Mouse (Mus musculus): Measurements from ENCODE around the gene Gpr107. TPM values are rescaled to one million over a fixed set of nuclear protein-coding genes. Genes with fewer than 3 reads are reported as not detected.

Gpr107 gene
- polyA plus RNA-seq (2015; fragmentation: Nextera tagmentation; extraction: Ambion mirVana) = 39.5 and 42.2 TPM in 2 replicates

DNA sequence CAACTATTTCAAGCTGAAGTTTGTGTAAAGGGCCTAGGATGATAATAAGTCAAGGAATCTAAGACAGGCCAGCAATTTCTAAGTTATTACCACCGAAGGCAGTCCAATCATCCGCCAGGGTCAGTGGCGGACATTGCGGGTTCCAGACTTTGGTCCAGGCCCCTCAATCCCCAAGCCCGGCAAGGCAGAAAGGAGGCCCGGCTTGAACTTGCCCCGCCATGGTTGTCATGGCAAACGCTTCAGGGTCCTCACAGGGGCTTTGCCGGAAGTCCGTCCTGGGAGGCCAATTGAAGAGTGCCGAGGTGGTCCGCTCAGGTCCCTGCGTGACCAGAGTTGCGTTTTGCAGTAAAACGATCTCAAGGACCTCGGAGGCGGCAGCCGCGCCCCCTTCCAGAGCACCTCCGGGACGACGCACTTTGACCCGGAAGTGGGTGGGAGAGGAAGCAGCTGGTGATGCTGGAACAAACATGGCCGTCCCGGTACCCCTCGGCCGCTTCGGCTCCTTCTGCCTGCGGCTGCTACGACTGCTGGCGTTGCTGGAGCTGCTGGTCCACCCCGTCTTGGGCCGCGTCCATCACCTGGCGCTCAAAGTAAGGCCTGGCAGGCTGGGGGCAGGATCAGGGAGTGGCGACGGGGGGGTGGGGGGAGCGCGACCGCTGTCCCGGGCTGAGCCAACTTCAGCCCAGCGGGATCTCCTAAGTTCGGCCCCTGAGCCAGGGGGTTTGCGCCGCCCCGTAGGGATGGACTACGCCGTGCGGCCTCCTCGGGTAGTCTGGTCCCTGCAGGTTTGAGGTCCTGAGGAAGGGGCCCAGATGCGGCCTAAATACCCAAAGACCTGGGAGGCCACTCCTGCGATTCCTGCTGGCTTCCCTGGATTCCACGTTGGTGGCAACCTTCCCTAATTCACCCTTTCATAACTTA is at the start of gene Gpr107:
Gene Gpr107, plus strand, starts transcription at position 425 of the 921 bp plus-strand sequence.
- H3K4me1 ChIP-seq (replicated peaks; ENCODE audit: control insufficient read depth, insufficient read depth, low read length) = peaks cover 17% of the 10 kb centered on the region
- H3K9me3 ChIP-seq (ENCODE audit: control insufficient read depth, low read length) = no peaks in the 10 kb centered on the region
- ATAC-seq = peak; percentile 97
- WGBS = under 1% methylated on average over 52 of the region's 53 CpGs
- H3K9ac ChIP-seq (replicated peaks; ENCODE audit: low read depth, low read length) = peak within 1 kb of the TSS; percentile 62
- H3K36me3 ChIP-seq (ENCODE audit: control insufficient read depth, insufficient read depth) = 0 out of 2 replicates have a peak, but pooled peaks cover 2% of the 10 kb centered on the region
- peak within 1 kb of the TSS; percentile 26; the same call in 1 of the 2 replicates for H3K27ac ChIP-seq (ENCODE audit: low read length)
- peak within 1 kb of the TSS; percentile 90 for H3K4me2 ChIP-seq (ENCODE audit: low read length)
- H3K4me3 ChIP-seq (replicated peaks; ENCODE audit: low read length) = peak within 1 kb of the TSS; percentile 54
- no peaks in the 10 kb centered on the region for H3K27me3 ChIP-seq (replicated peaks; ENCODE audit: control insufficient read depth, insufficient read depth, low read length)

DNA sequence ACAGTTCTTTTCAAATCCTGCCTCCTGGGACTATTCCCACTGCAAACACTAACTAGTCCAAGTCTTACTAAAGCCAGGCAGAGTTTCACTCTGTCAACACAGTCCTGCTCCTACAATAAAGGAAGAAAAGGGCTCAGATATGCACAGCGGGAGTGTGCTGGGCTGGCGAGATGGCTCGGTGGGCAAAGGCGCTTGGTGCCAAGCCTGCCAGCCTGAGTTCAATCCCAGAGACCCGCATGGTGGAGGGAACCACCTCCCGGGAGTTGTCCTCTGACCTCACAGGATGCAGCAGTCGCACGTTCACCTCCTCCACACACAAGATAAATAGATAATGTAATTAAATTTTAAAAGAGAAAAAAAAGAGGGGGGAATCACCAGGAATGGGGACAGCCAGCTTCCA is 48.8 kb upstream of the Gpr107 start:
- Histone ChIP-seq H3K4me1 (replicated peaks; ENCODE audit: control insufficient read depth, insufficient read depth, low read length) (peaks cover 13% of the 10 kb centered on the region), H3K27ac (ENCODE audit: low read length) (no peak overlapping the region), H3K4me3 (replicated peaks; ENCODE audit: low read length) (no peak overlapping the region), H3K27me3 (replicated peaks; ENCODE audit: control insufficient read depth, insufficient read depth, low read length) (no peaks in the 10 kb centered on the region), H3K9me3 (ENCODE audit: control insufficient read depth, low read length) (no peaks in the 10 kb centered on the region), H3K4me2 (ENCODE audit: low read length) (no peak overlapping the region), H3K9ac (replicated peaks; ENCODE audit: low read depth, low read length) (no peak overlapping the region), H3K36me3 (ENCODE audit: control insufficient read depth, insufficient read depth) (no peaks in the 10 kb centered on the region)
- WGBS = 76% methylated on average over 8 of the region's 8 CpGs
- ATAC-seq = no peak

DNA sequence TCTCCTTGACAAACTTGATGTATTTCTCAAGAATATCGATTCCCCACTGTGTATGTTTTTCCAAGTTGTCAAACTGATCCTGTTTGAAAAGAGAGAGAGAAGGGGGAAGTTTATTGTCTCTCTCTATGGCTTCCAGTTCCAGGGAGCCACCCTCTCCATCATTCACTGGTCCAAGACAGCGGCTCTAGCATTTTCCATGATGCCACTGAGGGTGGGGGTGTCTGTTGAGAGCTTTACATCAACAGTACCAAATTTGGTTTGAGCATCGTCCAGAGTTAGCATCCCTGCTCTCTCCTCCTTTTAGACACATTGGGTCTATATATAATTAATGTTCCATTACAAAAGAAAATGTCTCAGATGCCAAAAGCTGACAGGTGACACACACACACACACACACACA is 46.8 kb upstream of the Gpr107 start:
- 75% methylated on average over 3 of the region's 3 CpGs for WGBS
- no peak overlapping the region for H3K27ac ChIP-seq (ENCODE audit: low read length)
- no peaks in the 10 kb centered on the region for H3K9me3 ChIP-seq (ENCODE audit: control insufficient read depth, low read length)
- peaks cover 13% of the 10 kb centered on the region for H3K4me1 ChIP-seq (replicated peaks; ENCODE audit: control insufficient read depth, insufficient read depth, low read length)
- H3K9ac ChIP-seq (replicated peaks; ENCODE audit: low read depth, low read length) = no peak overlapping the region
- H3K36me3 ChIP-seq (ENCODE audit: control insufficient read depth, insufficient read depth) = no peaks in the 10 kb centered on the region
- H3K4me2 ChIP-seq (ENCODE audit: low read length) = no peak overlapping the region
- no peak overlapping the region for H3K4me3 ChIP-seq (replicated peaks; ENCODE audit: low read length)
- ATAC-seq = no peak
- H3K27me3 ChIP-seq (replicated peaks; ENCODE audit: control insufficient read depth, insufficient read depth, low read length) = no peaks in the 10 kb centered on the region

DNA sequence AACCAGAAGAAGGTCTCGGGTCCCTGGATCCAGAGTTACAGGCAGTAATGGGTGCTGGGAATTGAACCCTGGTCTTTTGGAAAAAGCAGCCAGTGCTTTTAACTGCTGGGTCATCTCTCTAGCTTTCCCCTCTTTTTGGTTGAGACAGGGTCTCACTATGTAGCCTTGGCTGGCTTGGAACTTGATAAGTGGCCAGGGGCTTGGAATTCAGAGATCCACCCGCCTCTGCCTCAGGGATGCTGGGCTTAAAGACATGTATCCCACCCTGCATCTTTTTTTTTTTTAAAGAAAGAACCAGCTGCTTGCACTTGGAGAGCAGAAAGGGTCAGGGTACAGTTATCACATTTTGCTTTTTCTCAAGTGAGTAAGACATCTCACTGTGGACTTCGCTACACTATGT is 46.1 kb upstream of the Gpr107 start:
- Histone ChIP-seq H3K4me3 (replicated peaks; ENCODE audit: low read length) (no peak overlapping the region), H3K27ac (ENCODE audit: low read length) (no peak overlapping the region), H3K4me2 (ENCODE audit: low read length) (no peak overlapping the region), H3K9me3 (ENCODE audit: control insufficient read depth, low read length) (no peaks in the 10 kb centered on the region), H3K9ac (replicated peaks; ENCODE audit: low read depth, low read length) (no peak overlapping the region), H3K4me1 (replicated peaks; ENCODE audit: control insufficient read depth, insufficient read depth, low read length) (peaks cover 13% of the 10 kb centered on the region), H3K36me3 (ENCODE audit: control insufficient read depth, insufficient read depth) (no peaks in the 10 kb centered on the region), H3K27me3 (replicated peaks; ENCODE audit: control insufficient read depth, insufficient read depth, low read length) (no peaks in the 10 kb centered on the region)
- no peak for ATAC-seq
- 94% methylated on average over 3 of the region's 3 CpGs for WGBS

DNA sequence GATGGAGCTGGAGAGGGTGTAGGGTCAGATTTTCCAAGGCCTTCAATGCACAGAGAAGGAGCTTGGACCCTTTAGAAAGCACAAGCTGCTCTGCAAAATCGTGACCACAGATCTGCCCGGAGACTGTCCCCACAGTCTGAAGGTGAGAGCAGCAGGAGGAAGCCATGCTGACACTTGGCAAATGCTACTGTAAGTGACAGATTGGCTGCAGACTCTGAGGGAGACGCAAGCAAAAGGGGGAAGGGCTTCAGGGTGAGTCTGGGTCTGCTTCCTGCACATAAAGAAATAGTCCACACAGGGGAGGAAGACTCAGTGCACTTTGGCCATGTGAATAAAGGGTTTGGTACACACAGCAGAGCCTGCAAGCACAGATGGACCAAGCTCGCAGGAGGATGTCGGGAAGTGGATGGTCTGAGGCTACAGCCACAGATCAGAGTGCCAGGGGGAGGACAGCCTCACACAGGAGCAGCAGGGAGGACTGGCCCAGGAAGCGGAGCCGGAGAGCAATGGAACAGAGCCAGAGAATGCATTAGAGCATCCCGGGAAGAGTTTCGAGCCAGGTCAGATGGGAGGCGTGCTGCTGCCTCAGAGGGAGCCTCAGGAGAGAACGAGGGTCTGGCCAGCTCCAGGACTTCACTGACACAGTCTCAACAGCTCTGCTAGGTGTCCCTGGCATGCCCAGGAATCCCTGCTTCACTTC is 45.3 kb upstream of the Gpr107 start:
- peak overlapping the region; percentile 0; the same call in 1 of the 2 replicates for H3K9ac ChIP-seq (replicated peaks; ENCODE audit: low read depth, low read length)
- WGBS = 30% methylated on average over 11 of the region's 11 CpGs
- peak overlapping the region; percentile 3 for H3K4me2 ChIP-seq (ENCODE audit: low read length)
- H3K36me3 ChIP-seq (ENCODE audit: control insufficient read depth, insufficient read depth) = no peaks in the 10 kb centered on the region
- no peaks in the 10 kb centered on the region for H3K9me3 ChIP-seq (ENCODE audit: control insufficient read depth, low read length)
- peak overlapping the region; percentile 3 for H3K27ac ChIP-seq (ENCODE audit: low read length)
- no peak overlapping the region for H3K4me3 ChIP-seq (replicated peaks; ENCODE audit: low read length)
- peaks cover 16% of the 10 kb centered on the region for H3K4me1 ChIP-seq (replicated peaks; ENCODE audit: control insufficient read depth, insufficient read depth, low read length)
- peak; percentile 75 for ATAC-seq
- H3K27me3 ChIP-seq (replicated peaks; ENCODE audit: control insufficient read depth, insufficient read depth, low read length) = no peaks in the 10 kb centered on the region

DNA sequence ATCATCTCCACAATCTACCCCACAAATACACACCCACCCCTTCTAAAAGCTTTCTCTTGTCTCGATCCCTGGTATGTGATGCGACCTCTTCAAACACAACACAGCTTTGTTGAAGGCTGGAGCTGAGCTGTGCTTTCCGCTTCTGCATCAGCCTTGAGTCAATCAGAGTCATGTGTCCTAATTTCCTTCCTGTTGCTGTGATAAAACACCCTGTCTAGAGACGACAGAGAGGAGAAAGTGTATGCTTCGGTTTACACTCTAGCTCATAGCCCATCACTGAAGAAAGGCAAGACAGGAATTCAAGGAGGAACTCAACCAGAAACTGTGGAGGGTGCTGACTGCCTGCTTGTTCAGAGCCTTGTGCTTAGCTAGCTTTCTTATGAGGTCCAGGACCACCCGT is 43.9 kb upstream of the Gpr107 start:
- H3K4me1 ChIP-seq (replicated peaks; ENCODE audit: control insufficient read depth, insufficient read depth, low read length) = peaks cover 20% of the 10 kb centered on the region
- H3K36me3 ChIP-seq (ENCODE audit: control insufficient read depth, insufficient read depth) = no peaks in the 10 kb centered on the region
- 87% methylated on average over 6 of the region's 6 CpGs for WGBS
- no peaks in the 10 kb centered on the region for H3K27me3 ChIP-seq (replicated peaks; ENCODE audit: control insufficient read depth, insufficient read depth, low read length)
- no peak for ATAC-seq
- no peak overlapping the region for H3K4me2 ChIP-seq (ENCODE audit: low read length)
- no peak overlapping the region for H3K9ac ChIP-seq (replicated peaks; ENCODE audit: low read depth, low read length)
- no peak overlapping the region for H3K27ac ChIP-seq (ENCODE audit: low read length)
- no peaks in the 10 kb centered on the region for H3K9me3 ChIP-seq (ENCODE audit: control insufficient read depth, low read length)
- no peak overlapping the region for H3K4me3 ChIP-seq (replicated peaks; ENCODE audit: low read length)

DNA sequence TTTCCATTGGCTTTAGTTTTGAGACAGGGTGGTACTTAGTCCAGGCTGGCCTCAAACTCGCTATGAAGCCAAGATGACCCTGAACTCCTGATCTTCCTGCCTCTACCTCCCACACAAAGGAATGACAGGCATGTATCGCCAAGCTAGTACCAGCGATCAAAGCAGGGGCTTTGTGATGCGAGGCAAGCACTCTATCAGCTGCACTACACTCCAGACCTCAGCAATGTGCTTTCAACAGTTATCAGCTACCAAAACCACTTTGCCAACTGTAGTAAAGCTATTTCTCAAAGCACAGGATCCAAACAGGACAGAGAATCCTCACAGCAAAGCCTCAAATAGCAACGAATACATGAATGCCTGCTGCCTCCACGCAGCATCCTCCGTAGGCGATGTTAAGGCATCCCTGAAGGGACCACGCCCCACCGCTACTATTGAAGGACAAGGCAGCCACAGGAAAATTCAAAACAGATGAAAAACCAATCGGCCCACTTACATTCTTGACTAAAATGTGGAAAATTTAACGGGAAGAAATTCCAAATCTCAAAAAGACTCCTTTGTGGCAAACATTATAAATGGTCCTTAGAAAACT is 42.1 kb upstream of the Gpr107 start:
- 81% methylated on average over 12 of the region's 12 CpGs for WGBS
- Histone ChIP-seq H3K4me1 (replicated peaks; ENCODE audit: control insufficient read depth, insufficient read depth, low read length) (peaks cover 20% of the 10 kb centered on the region), H3K27ac (ENCODE audit: low read length) (no peak overlapping the region), H3K4me2 (ENCODE audit: low read length) (no peak overlapping the region), H3K4me3 (replicated peaks; ENCODE audit: low read length) (no peak overlapping the region), H3K9me3 (ENCODE audit: control insufficient read depth, low read length) (no peaks in the 10 kb centered on the region), H3K9ac (replicated peaks; ENCODE audit: low read depth, low read length) (no peak overlapping the region), H3K36me3 (ENCODE audit: control insufficient read depth, insufficient read depth) (no peaks in the 10 kb centered on the region), H3K27me3 (replicated peaks; ENCODE audit: control insufficient read depth, insufficient read depth, low read length) (no peaks in the 10 kb centered on the region)
- no peak for ATAC-seq

DNA sequence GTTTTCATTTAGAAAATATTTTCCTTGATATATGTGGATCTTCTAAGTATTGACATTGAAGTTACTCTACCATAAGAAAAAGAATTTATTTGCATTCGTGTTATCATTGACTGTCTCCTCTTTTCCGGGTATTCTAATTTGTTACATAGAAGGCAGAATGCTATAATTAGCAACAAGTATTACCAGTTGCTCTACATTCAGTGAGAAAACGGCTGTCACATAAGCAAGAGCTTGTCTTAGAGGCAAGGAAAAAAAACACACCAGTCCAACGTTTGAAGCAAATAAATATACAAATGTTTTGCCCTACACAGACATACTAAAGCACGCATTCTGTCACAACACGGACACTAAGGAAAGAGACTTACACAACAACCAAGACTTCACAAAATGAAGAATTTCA is 40.4 kb upstream of the Gpr107 start:
- Histone ChIP-seq H3K4me2 (ENCODE audit: low read length) (no peak overlapping the region), H3K27me3 (replicated peaks; ENCODE audit: control insufficient read depth, insufficient read depth, low read length) (no peaks in the 10 kb centered on the region), H3K36me3 (ENCODE audit: control insufficient read depth, insufficient read depth) (no peaks in the 10 kb centered on the region), H3K27ac (ENCODE audit: low read length) (no peak overlapping the region), H3K4me1 (replicated peaks; ENCODE audit: control insufficient read depth, insufficient read depth, low read length) (peaks cover 15% of the 10 kb centered on the region), H3K9ac (replicated peaks; ENCODE audit: low read depth, low read length) (no peak overlapping the region), H3K9me3 (ENCODE audit: control insufficient read depth, low read length) (no peaks in the 10 kb centered on the region), H3K4me3 (replicated peaks; ENCODE audit: low read length) (no peak overlapping the region)
- ATAC-seq = no peak
- WGBS = 66% methylated on average over 6 of the region's 6 CpGs

DNA sequence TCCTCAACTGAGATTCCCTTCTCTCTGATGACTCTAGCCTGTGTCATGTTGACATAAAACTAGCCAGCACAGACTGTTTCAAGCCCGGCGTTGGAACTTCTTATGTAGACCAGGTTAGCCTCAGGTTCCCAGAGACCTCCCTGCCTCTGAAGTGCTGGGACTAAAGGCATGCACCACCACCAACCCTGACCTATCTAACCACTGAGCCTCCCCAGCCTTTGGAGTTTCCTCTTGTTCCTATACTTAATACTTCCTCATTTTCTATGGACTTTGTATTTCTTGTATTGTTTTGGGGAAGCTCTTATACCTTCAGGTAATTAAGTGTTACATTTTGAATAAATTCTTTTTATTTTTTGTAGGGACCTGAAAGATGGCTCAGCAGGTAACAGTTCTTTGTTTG is 37.9 kb upstream of the Gpr107 start:
- Histone ChIP-seq H3K9ac (replicated peaks; ENCODE audit: low read depth, low read length) (no peak overlapping the region), H3K27me3 (replicated peaks; ENCODE audit: control insufficient read depth, insufficient read depth, low read length) (no peaks in the 10 kb centered on the region), H3K27ac (ENCODE audit: low read length) (no peak overlapping the region), H3K4me1 (replicated peaks; ENCODE audit: control insufficient read depth, insufficient read depth, low read length) (peaks cover 7% of the 10 kb centered on the region; the same call in 1 of the 2 replicates), H3K4me3 (replicated peaks; ENCODE audit: low read length) (no peak overlapping the region), H3K9me3 (ENCODE audit: control insufficient read depth, low read length) (no peaks in the 10 kb centered on the region), H3K36me3 (ENCODE audit: control insufficient read depth, insufficient read depth) (no peaks in the 10 kb centered on the region), H3K4me2 (ENCODE audit: low read length) (no peak overlapping the region)
- no peak for ATAC-seq
- 97% methylated on average over 2 of the region's 2 CpGs for WGBS
